Mouse (Mus musculus) liver, embryonic 15.5 days (tissue): ENCODE measurements around the gene Phrf1. TPM values are rescaled to one million over a fixed set of nuclear protein-coding genes. Genes with fewer than 3 reads are reported as not detected.

ENCODE experiments used
- ATAC-seq: fragments of 200-750 bp; cut with Nextera tagmentation; 2 replicates; pipeline ENCODE4 v1.8.0; 2017; ENCODE audit warnings: moderate number of reproducible peaks, mild to moderate bottlenecking, moderate library complexity; ENCODE audit not compliant: insufficient read depth
- H3K27ac ChIP-seq: fragments of 300-500 bp; sonication (generic); replicated peaks from 2 replicates; pipeline ENCODE4 v1.5.1; 2015; ENCODE audit warnings: mild to moderate bottlenecking, inconsistent platforms
- H3K27me3 ChIP-seq: fragments of 300-500 bp; sonication (generic); 2 replicates; pipeline ENCODE4 v1.6.1; 2015; ENCODE audit warnings: mild to moderate bottlenecking, inconsistent platforms
- H3K36me3 ChIP-seq: fragments of 300-500 bp; sonication (generic); replicated peaks from 2 replicates; pipeline ENCODE4 v1.6.1; 2015; ENCODE audit warnings: moderate library complexity, mild to moderate bottlenecking, inconsistent platforms
- H3K4me1 ChIP-seq: fragments of 300-500 bp; sonication (generic); replicated peaks from 2 replicates; pipeline ENCODE4 v1.6.1; 2015; ENCODE audit warnings: inconsistent platforms
- H3K4me2 ChIP-seq: fragments of 300-500 bp; sonication (generic); 2 replicates; pipeline ENCODE4 v1.6.1; 2015; ENCODE audit warnings: moderate library complexity, mild to moderate bottlenecking, inconsistent platforms
- H3K4me3 ChIP-seq: fragments of 300-500 bp; sonication (generic); replicated peaks from 2 replicates; pipeline ENCODE4 v1.5.1; 2015; ENCODE audit warnings: mild to moderate bottlenecking, inconsistent platforms
- H3K9ac ChIP-seq: fragments of 300-500 bp; sonication (generic); 2 replicates; pipeline ENCODE4 v1.6.1; 2015; ENCODE audit warnings: moderate library complexity, mild to moderate bottlenecking, inconsistent platforms
- H3K9me3 ChIP-seq: fragments of 300-500 bp; sonication (generic); replicated peaks from 2 replicates; pipeline ENCODE4 v1.6.1; 2016; ENCODE audit warnings: inconsistent platforms
- WGBS: fragments of 180-500 bp; shearing (Covaris S2); methylation state at CpG from one replicate; pipeline ENCODE4 v1.1.7; 2015; ENCODE audit warnings: mixed read lengths; ENCODE audit not compliant: insufficient replicate concordance; 5-methylcytosine and 5-hydroxymethylcytosine counted together
- polyA plus RNA-seq: library from polyadenylated mRNA; unstranded; fragments of >200 nt; fragmentation: Nextera tagmentation; extraction: Ambion mirVana; gene quantifications from 2 replicates; pipeline ENCODE4 v1.2.1, GENCODE M21; 2015

Gene Phrf1
- polyA plus RNA-seq, 1 experiment from 2014 or later = 26.7 TPM

GRCm38 (mm10) chr7:141194830-141195229 is 33.8 kb upstream of the Phrf1 start:
- H3K27me3 ChIP-seq = no peaks in the 10 kb centered on the region
- peak overlapping the region; percentile 96 for H3K4me2 ChIP-seq
- peak overlapping the region; percentile 94 for H3K27ac ChIP-seq
- under 1% methylated on average over 28 of the region's 28 CpGs for WGBS
- peak overlapping the region; percentile 91 for H3K4me3 ChIP-seq
- peaks cover 29% of the 10 kb centered on the region for H3K36me3 ChIP-seq
- H3K9me3 ChIP-seq = no peaks in the 10 kb centered on the region
- ATAC-seq = 0 out of 2 replicates have a peak, but pooled peaks have one; percentile 6
- peak overlapping the region; percentile 78 for H3K9ac ChIP-seq
- peaks cover 82% of the 10 kb centered on the region for H3K4me1 ChIP-seq

DNA sequence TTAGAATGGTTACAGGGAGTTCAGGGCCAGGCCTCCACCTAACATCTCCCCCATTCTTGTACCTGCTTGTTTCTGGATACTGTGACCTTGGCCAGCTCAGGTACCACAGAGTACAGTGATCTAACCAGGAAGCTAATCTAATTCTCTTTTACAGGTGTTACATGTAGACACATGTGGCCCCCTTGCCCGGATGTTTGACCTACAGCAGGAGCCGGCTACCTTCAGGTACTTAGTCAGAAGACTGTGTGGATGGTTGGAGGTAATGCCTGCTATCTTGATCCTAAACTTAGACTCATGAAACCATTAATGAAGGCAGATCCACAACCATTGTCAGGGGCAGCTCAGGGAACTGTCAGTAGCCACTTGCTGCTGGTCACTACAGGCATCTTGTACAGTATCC is 32.8 kb upstream of the Phrf1 start:
- no peak for ATAC-seq
- H3K4me1 ChIP-seq = peaks cover 85% of the 10 kb centered on the region
- no peaks in the 10 kb centered on the region for H3K9me3 ChIP-seq
- H3K27ac ChIP-seq = peak overlapping the region; percentile 94
- H3K4me2 ChIP-seq = peak overlapping the region; percentile 96
- H3K9ac ChIP-seq = 0 out of 2 replicates have a peak overlapping the region, but pooled peaks have one; percentile 23
- no peak overlapping the region for H3K4me3 ChIP-seq
- H3K27me3 ChIP-seq = no peaks in the 10 kb centered on the region
- H3K36me3 ChIP-seq = peaks cover 20% of the 10 kb centered on the region
- 84% methylated on average over 2 of the region's 2 CpGs for WGBS

- no peaks in the 10 kb centered on the region for H3K9me3 ChIP-seq
- peak overlapping the region; percentile 28 for H3K9ac ChIP-seq
- H3K4me2 ChIP-seq = peak overlapping the region; percentile 96
- ATAC-seq = no peak
- H3K4me3 ChIP-seq = peak overlapping the region; percentile 33
- H3K36me3 ChIP-seq = peaks cover 10% of the 10 kb centered on the region
- WGBS = 54% methylated on average over 8 of the region's 8 CpGs
- peak overlapping the region; percentile 94 for H3K27ac ChIP-seq
- peaks cover 84% of the 10 kb centered on the region for H3K4me1 ChIP-seq
- no peaks in the 10 kb centered on the region for H3K27me3 ChIP-seq
These were observed 31.8 kb upstream of the Phrf1 start for GRCm38 (mm10) chr7:141196619-141197282.

GRCm38 (mm10) chr7:141198121-141198520 is 30.5 kb upstream of the Phrf1 start:
- no peak for ATAC-seq
- Histone ChIP-seq H3K4me3 (no peak overlapping the region; the same call in 1 of the 2 replicates), H3K9me3 (no peaks in the 10 kb centered on the region), H3K27me3 (no peaks in the 10 kb centered on the region), H3K27ac (peak overlapping the region; percentile 94; the same call in 1 of the 2 replicates), H3K4me1 (peaks cover 70% of the 10 kb centered on the region), H3K36me3 (no peaks in the 10 kb centered on the region; the same call in 1 of the 2 replicates), H3K4me2 (peak overlapping the region; percentile 96), H3K9ac (0 out of 2 replicates have a peak overlapping the region, but pooled peaks have one; percentile 17)
- 84% methylated on average over 4 of the region's 4 CpGs for WGBS

GRCm38 (mm10) chr7:141204546-141204945 is 24.0 kb upstream of the Phrf1 start:
- peak overlapping the region; percentile 34; the same call in 1 of the 2 replicates for H3K27ac ChIP-seq
- H3K9ac ChIP-seq = no peak overlapping the region
- WGBS = 57% methylated on average over 3 of the region's 3 CpGs
- no peak overlapping the region for H3K4me3 ChIP-seq
- H3K27me3 ChIP-seq = no peaks in the 10 kb centered on the region
- no peak overlapping the region for H3K4me2 ChIP-seq
- H3K36me3 ChIP-seq = no peaks in the 10 kb centered on the region
- no peak for ATAC-seq
- no peaks in the 10 kb centered on the region for H3K9me3 ChIP-seq
- H3K4me1 ChIP-seq = peaks cover 68% of the 10 kb centered on the region

DNA sequence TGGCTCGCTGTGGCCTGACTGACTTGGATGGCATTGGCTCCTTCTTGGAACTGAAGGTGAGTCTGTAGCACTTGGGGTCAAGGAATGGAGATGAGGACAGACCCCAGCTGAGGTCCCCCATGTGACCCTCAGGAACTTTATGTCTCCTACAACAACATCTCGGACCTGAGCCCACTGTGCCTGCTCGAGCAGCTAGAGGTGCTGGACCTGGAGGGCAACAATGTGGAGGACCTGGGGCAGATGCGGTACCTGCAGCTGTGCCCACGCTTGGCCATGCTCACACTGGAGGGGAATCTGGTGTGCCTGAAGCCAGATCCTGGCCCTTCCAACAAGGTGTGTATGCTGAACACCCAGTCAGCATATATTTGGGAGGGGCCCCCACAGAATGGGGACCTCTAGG is 23.1 kb upstream of the Phrf1 start:
- H3K9me3 ChIP-seq = no peaks in the 10 kb centered on the region
- no peak overlapping the region for H3K4me2 ChIP-seq
- no peaks in the 10 kb centered on the region for H3K27me3 ChIP-seq
- H3K9ac ChIP-seq = no peak overlapping the region
- no peak overlapping the region for H3K4me3 ChIP-seq
- H3K4me1 ChIP-seq = peaks cover 70% of the 10 kb centered on the region
- H3K27ac ChIP-seq = peak overlapping the region; percentile 91; the same call in 1 of the 2 replicates
- 84% methylated on average over 5 of the region's 5 CpGs for WGBS
- no peaks in the 10 kb centered on the region for H3K36me3 ChIP-seq
- ATAC-seq = no peak

DNA sequence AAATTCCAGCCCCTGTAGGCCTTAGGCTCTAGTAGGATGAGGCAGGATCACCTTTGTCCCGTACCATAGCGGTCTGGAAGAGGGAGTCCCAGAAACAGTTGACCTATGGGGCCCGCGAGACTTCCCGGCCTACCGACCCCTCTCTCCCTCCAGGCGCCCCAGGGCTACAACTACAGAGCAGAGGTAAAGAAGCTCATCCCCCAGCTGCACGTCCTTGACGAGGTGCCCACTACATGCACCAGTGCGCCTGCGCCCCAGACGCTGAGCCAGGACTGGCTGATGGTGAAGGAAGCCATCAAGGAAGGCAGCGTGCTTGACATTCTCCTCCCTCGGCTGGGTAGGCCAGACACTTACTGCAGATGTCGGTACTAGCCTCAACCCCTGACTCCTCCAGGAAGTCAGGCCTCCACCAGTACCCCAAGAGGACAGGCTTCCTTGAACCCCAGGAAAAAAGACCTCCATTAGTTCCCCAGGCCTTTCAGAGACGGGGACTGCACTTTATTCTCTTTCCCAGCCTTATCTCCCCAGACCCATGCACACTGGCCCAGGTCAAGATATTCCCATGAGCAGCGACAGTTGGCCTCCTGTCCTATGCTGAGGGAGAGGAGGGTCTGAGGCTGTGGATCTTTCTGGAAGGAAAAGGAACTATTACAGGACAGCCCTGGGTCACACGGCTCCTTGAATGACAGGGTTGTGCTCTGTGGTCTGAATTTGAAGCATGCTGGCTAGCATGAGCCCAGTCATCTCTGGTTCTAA is 22.2 kb upstream of the Phrf1 start:
- Histone ChIP-seq H3K9ac (peak overlapping the region; percentile 35; the same call in 1 of the 2 replicates), H3K4me2 (peak overlapping the region; percentile 18; the same call in 1 of the 2 replicates), H3K9me3 (no peaks in the 10 kb centered on the region), H3K36me3 (no peaks in the 10 kb centered on the region), H3K4me1 (peaks cover 74% of the 10 kb centered on the region), H3K27me3 (0 out of 2 replicates have a peak, but pooled peaks cover 4% of the 10 kb centered on the region), H3K4me3 (no peak overlapping the region), H3K27ac (peak overlapping the region; percentile 91)
- WGBS = 76% methylated on average over 18 of the region's 18 CpGs
- peak; percentile 36; the same call in 1 of the 2 replicates for ATAC-seq

GRCm38 (mm10) chr7:141209526-141209925 is 19.1 kb upstream of the Phrf1 start:
- H3K9me3 ChIP-seq = no peaks in the 10 kb centered on the region
- 0 out of 2 replicates have a peak, but pooled peaks cover 4% of the 10 kb centered on the region for H3K27me3 ChIP-seq
- ATAC-seq = peak; percentile 93
- peaks cover 98% of the 10 kb centered on the region for H3K4me1 ChIP-seq
- H3K9ac ChIP-seq = peak overlapping the region; percentile 57
- H3K36me3 ChIP-seq = no peaks in the 10 kb centered on the region
- H3K27ac ChIP-seq = peak overlapping the region; percentile 91
- peak overlapping the region; percentile 28 for H3K4me3 ChIP-seq
- WGBS = 47% methylated on average over 3 of the region's 3 CpGs
- H3K4me2 ChIP-seq = peak overlapping the region; percentile 74

DNA sequence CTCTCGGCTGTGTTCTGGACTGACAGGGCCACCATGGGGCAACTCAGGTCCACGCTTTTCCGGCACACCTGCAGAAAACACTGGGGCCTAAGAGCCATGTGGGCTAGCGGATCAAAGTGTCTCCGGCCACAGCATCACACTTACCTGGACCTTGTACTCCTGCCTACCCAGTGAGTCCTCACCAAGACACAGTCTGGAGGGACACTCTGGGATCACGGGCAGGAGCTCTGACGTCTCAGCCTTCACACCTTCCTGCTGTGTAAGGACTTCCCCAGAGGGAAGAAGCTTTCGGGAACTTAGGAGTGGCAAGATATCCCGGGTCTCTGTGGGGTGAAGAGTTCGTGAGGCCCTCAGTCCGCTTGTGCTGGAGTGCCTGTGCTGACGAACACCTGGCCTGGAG is 18.4 kb upstream of the Phrf1 start:
- 71% methylated on average over 12 of the region's 12 CpGs for WGBS
- no peak for ATAC-seq
- Histone ChIP-seq H3K27me3 (0 out of 2 replicates have a peak, but pooled peaks cover 4% of the 10 kb centered on the region), H3K27ac (peak overlapping the region; percentile 91), H3K4me3 (peak overlapping the region; percentile 28), H3K9me3 (no peaks in the 10 kb centered on the region), H3K9ac (peak overlapping the region; percentile 57; the same call in 1 of the 2 replicates), H3K36me3 (no peaks in the 10 kb centered on the region), H3K4me1 (peaks cover 98% of the 10 kb centered on the region), H3K4me2 (peak overlapping the region; percentile 74)

DNA sequence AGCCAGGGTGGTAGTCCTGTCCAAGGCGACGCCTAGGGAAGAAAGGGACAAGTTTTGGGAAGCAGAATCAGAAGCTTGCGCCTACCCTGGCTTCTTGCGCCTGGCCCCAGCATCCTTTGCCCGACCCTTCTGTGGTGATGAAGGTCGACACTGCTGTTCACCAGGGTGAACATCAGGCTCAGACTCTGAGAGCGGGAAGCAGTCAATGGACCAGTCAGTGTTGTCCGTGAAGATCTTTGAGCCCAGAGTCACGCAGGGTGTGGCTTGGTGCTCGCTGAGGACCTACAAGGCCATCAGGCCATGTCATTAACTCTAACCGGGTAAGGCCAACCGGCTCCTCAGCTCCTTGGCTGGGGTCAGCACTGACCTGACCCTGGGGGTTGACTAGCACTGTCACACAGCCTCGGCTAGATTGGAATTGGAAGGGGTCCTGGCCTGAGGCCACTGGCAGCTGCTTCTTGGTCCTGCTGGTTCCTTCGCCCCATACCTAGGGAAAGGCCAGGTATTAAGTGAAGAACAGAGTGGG is 17.9 kb upstream of the Phrf1 start:
- H3K9ac ChIP-seq = peak overlapping the region; percentile 15; the same call in 1 of the 2 replicates
- no peaks in the 10 kb centered on the region for H3K36me3 ChIP-seq
- ATAC-seq = no peak
- 81% methylated on average over 14 of the region's 14 CpGs for WGBS
- H3K27me3 ChIP-seq = 0 out of 2 replicates have a peak, but pooled peaks cover 4% of the 10 kb centered on the region
- no peak overlapping the region for H3K4me3 ChIP-seq
- no peaks in the 10 kb centered on the region for H3K9me3 ChIP-seq
- peaks cover 98% of the 10 kb centered on the region for H3K4me1 ChIP-seq
- H3K4me2 ChIP-seq = peak overlapping the region; percentile 74; the same call in 1 of the 2 replicates
- peak overlapping the region; percentile 91; the same call in 1 of the 2 replicates for H3K27ac ChIP-seq
